Mouse (Mus musculus) mouse trophoblast stem cell (cell line): ENCODE measurements at regions not wholly inside any gene's neighbourhood (a gene's known extent, or its start where the extent isn't known, plus 50 kb on each side); places are given as distances from the start of the nearest gene placed in this dataset.

ENCODE experiments used
- in situ Hi-C, 2 experiments: fragments of 300-500 bp; cut with MseI, MboI; formaldehyde crosslinking; loops; 2 replicates in 1 of 2; 3 replicates in 1 of 2; pipeline ENCODE4 v1.15.1; 2025

DNA sequence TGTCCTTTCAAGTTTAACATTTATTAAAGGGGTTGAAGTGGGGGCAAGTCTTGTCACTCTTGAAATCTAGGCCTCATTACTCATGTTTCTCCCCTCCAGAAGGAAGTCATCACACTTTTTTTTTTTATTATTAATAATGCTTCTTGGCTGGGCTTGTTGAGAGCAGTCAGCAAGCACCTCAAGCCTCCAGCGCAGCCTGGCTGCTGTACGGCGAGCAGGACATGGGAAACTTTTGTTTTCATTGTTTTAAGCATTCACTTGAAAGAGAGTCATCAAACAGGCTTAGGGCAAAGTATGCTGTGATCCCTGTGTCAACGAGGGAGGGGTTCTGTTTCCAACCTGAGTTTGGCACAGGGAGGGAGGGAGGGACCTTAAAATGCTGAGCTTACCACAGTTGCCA lies 178.7 kb downstream of the Gm12728 start:
- in situ Hi-C loops: no loop called here

DNA sequence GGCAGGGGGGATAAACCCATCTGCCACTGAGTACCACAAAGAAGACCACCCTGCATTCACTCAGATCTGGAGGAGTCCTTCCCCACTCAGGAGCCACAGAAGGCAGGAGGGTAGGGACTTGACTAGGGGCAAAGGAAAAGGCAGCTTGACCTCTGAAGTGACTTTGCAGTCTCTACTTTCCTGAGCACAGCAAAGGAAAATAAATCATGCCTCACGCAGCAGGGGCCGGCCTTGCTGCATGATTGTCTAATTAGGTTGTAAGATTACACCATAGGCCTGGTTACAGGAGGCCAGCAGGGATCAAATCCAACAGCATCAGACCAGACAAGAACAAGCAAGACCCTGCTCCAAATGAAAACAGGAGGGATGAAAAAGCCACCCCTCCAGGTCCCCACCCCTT lies 180.0 kb downstream of the Gm12728 start:
- in situ Hi-C loops: no loop called here

DNA sequence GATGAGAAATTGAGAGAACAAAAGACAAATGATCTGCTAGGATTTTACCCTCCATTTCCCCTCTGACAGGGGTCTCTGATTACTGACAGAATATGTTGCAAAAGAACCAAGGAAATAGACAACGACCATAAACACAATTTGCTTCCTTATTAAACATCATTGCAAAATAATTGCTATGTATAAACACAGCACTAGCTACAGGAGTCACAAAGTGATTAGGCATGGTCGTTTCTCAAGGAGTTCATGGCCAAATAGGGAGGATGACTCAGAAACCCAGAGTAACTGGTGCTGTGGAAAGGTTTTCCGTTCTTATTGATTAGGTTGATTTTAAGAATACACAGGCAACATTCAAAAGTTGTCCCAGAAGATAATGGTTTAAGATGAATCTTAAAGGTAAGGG lies 180.4 kb downstream of the Gm12728 start:
- in situ Hi-C loops: no loop called here

DNA sequence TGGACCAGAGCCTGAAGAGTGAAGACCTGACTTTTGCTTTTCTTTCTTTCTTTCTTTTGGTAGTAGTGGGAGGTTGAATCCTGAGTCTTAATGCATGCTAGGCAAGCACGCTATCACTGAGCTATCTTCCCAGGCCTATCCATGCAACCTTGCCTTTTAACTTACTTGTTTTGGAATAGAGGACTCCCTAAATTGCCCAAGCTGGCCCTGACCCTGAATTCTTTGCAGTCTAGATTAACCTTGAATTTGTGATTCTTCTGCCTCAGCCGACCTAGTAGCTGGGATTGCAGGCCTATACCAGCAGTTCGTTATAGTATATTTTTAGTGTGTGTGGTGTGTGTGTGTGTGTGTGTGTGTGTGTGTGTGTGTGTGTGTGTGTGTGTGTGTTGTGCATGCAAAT lies 183.1 kb downstream of the Gm12728 start:
- in situ Hi-C loops: no loop called here

DNA sequence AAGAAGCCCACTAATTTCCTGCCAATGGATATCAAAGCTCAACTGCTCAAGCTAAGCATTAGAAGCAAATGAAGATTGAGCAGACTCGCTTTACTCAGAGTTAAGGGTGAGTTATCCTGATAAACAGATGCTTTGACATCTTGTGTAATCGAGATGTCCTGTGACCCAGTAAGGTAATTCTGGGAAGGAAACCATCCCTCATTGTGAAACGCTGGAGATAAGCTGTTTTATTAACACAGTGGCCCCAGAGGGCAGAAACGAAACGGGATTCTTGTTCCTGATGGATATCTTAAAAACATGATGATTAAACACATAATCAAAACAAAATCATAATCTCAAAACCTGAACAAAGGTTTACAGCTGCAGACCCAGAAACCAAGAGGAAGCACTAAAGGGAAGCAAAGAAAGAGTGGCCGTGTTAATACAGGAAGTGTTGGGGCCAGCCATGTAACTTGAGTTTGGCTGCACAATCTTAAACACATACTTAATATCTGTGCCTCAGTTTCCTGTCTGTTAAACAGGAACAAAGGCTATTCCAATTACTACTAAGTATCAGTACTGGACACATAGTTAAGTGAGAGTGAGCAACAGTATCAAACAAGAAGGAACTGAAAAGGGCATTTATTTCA lies 184.2 kb downstream of the Gm12728 start:
- in situ Hi-C loops: no loop called here

DNA sequence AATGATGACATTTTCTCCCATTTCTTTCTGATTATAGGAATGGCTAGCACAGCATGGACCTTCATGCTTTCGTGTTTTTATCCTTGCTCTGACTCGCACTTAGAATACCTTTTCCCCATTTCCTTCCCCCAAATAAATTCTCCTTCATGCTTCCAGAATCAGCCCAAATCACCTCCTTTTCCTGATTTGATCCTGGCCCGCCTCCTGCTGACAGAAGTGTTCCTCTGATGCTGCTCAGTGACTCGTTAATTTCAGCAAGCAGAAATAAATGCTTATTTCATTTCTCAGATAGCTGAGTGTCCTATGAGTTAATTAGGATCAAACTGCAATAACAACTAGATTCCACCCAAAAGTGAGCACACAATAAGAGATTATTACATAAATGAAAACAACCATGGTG lies 185.3 kb downstream of the Gm12728 start:
- in situ Hi-C loops: no loop called here

DNA sequence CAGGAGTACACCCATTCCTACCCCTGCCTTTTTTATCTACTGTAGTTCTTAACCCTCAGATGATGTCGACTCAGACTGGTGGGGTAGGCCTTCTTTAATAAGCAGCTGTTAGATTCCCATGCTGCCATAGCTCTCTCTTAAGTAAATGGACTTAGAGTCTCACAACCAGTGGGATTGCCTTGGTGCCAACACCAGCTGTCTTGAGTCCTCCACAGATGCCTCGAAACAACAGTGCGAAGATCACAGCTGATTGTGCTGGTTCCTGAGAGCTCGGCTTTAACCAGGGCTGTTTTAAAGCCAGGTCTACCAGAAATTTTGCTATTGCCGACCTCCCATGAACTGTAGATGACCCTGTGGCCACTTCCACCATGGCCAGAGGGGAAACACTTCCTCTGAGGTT lies 189.4 kb downstream of the Gm12728 start:
- in situ Hi-C loops: no loop called here

DNA sequence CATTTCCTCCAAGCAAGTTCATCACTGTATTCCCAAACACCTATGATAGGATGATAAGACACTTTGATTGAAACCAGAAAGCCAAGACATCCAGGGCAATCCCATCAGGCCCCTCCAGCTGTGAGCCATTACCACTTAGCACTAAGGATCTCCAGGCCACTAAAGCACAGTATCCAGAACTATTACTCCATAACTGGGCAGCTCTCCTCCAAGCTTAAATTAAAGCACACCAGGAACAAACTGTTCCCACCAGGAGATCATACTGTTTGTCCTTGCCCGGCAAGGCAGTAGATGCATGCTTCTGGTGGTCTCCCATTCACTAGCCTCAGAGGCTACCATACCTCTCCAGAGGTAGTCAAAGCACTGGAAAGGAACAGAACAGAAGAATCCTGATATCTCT lies 193.3 kb downstream of the Gm12728 start:
- in situ Hi-C loops: no loop called here

DNA sequence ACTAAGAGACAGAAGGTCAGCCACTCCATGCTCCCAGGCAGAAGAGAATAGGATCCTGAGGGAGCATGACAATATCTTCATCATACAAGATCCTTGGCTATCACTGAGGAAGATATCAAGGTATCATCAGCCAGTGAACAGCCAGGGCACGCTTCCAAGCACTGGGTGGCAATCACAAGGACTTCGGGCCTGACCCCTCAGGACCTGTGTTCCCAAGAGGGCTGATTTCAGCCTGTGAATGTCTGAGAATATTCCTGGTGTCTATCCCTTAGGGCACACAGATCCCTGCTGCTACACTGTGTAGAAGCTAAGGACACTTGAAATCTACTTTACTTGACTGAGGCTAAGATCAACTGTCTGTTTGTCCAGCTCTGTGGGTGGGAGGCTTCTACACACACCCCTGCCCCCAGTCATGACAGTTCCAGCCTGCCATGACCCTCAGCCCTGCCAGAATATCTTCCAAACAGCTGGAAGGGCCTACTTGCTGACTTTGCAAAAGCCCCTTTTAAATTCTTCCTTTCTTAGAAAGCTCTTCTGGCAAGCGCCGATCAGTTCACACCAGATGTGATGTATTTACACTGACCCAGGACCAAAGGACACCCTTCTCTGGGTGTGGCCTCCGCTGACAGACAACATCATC lies 198.4 kb downstream of the Gm12728 start:
- in situ Hi-C loops: no loop called here

DNA sequence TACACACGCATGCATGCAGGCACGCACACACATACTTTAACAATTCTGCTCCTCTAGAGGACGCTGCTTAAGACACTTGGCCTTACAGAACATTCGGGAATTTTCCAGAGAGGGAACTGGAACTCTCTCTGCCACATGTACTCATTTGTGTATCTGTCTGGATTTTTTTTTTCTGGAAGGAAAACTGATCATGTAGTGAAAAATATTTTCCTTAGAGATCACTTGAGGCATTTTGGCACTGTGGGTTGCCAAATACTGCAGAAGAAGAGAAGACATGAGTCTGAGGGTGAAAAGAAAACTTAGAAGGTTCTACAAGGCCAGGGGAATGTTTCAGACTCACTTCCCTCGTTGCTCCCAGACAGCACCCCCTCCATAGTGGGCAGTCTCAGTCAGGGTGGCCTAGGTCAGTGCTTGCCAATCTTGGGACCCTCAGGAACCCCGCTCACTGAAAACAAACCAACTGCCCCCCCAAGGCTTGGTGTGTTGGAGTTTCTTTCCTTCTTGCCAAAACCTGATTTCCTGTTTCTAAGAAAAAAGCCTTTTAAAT lies 203.0 kb downstream of the Gm12728 start:
- in situ Hi-C loops: no loop called here

DNA sequence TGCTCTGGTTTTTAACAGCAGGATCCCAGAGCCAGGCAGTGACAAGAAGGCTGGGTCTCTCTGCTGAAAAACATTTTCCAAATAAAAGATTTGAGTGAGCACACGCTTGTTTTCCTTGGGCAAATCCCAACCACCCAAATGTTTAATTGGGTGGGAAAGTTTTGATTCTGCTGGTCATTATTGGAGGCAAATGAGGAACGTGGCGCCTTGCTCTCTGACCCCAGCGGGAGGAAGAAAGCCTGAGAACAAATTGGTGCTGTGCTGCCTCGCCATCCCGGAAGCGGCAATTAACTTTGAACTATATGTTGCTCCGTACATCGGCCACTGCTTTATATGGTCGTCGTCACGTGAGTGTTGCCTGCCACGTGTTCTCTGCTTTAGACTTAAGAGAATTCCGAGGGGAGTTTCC lies 204.7 kb downstream of the Gm12728 start:
- in situ Hi-C loops: no loop called here

DNA sequence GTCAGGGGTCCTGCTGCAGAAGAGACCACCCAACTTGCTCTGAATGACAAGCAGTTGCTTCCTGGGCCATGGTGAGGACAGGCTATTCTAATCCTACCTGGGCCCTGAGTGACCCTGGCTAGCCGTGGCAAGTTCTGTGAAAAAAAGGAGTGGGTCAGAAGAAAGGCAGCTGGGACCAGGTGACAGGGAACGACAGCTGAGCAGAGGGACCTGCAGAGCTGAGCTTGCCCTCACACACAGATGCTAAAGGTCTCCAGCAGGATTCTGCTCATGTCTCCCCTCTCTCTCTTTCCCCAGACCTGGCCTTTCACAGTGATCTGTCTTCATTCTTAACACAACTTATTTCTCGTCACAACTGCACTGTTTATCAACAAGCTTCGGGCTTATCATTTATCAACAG lies 206.4 kb downstream of the Gm12728 start:
- in situ Hi-C loops: no loop called here

DNA sequence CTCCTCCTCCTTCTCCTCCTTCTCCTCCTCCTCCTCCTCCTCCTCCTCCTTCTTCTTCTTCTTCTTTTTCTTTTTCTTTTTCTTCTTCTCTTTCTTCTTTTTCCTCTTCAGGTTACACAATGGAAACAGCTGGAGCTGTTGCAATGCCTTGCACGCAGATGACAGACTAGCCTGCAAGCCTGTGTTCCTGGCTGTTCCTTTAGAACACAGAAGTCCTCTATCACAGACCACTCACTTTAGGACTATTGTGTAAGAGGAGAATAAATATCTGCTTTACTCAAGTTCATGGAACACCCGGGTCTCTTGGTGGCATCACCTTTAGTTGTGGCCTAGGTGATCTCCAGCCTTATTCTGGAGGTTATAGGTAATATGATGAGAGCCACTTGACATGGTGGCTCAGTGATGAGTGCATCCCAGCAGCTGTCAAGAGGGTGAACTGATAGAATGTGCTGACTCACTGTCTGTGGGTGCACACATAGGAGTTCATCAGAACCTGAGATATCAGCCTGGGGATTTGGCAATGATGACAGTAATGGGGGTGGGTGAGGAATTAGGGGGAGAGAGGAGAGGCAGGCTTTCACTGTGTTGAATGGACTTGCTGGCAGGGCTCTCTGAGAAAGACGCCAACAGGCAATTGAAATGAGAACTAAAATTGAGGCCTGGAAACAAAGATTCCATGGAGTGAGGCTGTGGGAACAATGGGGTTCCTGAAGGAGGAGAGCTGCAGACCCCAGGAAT lies 207.4 kb downstream of the Gm12728 start:
- in situ Hi-C loops: no loop called here

DNA sequence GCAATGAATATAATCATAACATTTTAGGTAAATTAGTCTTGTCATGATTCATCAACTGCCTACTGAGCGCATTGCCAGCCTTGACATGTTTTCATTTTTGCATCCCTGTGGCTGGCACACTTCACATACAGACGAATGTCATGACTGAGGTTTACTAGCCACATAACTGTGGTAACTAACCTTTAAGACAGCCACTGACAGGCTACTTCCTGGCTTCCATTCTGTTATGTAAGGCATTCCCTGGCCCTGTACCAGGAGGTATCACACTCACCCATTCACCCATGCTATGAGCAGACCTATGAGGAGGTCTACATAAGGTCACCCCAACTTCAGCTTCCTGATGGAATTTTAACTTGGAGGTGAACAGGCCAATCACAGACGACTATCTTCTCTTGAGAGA lies 212.8 kb downstream of the Gm12728 start:
- in situ Hi-C loops: no loop called here

DNA sequence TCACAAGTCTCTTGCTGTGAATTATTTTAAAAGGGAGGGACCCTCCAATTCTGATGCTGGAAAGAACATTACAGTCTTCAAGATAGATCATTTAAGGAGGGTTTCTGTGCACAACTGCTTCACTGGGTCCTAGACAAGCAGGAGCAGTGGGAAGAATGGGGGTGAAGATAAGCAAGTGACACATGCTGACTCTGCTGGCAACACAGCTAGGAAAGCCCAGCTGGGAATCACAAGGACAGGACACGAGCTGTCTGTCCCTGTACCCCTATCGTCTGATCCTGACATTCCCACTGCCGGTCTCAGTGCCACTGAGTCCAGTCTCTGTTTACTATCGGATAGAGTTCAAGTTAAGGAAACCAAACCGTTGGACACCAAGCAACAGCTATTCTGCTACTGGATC lies 216.3 kb downstream of the Gm12728 start:
- in situ Hi-C loops: no loop called here

DNA sequence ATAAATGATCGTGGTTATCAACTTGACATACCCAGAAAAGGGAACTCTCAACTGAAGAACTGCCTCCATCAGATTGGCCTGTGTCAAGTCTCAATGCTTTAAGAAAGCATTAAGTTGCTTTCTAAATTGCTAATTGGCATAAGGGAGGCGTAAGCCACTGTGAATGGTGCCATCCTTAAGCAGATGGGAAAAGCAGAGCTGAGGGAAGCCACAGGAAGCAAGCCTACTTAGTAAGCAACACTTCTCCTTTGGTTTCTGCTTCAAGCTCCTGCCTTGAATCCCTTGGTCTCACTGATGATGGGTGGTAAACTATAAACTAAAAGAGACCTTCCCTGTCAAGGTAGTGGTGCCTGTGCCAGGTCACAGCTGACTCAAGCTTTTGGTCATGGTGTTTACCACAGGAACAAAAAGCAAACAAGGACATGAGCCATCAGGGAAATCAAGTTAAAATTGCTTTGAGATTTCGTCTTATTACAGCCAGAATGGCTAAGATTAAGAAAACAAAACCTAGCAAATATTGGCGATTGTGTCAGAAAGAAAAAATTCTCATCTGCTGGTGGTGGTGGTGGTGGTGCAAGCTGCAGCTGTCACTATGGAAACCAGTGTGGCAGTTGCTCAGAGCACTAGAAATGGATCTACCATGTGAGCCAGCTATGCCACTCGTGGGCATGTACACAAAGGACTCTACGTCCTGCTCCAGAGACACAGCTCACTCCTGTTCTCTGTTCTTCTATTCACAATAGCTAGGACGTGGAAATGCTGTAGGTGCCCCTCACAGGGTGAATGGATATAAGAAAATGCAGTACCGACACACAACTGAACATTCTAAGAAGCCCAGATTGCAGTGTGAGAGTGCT lies 217.9 kb downstream of the Gm12728 start:
- in situ Hi-C loops: no loop called here

DNA sequence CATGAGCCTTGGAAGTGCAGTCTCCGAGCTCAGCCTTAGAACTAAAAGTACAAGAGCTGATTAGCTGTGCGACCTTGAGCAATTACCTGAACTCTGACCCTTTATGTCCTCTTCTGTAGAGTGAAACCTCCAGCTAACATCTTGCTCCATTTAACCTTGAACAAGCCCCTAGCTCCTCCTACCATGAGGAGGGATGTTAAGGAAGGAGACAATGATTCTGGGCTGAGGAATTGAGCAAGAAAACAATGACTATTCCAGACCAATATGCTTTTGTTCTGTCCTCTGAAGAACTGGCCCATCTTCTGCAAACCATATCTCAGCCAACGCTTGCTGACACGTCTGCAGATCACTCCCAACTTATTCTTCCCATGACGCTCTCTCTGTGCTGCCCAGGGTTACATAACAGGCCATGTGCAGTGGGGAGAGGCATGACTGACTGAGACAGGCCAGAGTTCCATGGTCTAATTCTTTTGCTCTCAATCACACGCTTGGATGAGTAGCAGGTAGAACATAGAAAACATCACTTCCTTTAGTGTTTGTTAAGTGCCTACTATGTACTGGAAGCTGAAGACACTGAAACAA lies 227.5 kb downstream of the Gm12728 start:
- in situ Hi-C loops: no loop called here

DNA sequence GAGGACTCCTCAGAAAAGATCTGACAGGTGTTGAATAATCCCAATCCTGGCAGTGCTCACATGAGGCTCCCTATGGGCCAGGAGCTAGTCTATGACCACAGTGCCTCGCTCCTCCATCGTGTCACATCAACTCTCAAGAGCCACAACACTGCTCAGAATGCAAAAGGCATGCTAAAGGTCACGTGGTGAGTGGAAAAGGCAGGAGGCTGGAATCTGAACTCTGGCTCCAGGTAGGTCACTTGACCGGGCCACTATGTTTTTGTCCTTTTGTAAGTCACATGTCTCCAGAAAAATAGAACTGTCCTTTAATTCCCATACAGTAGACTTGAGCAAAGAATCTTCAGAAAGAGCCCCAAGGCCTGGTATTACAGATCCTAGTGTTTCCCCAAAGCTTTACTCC lies 229.3 kb downstream of the Gm12728 start:
- in situ Hi-C loops: no loop called here

DNA sequence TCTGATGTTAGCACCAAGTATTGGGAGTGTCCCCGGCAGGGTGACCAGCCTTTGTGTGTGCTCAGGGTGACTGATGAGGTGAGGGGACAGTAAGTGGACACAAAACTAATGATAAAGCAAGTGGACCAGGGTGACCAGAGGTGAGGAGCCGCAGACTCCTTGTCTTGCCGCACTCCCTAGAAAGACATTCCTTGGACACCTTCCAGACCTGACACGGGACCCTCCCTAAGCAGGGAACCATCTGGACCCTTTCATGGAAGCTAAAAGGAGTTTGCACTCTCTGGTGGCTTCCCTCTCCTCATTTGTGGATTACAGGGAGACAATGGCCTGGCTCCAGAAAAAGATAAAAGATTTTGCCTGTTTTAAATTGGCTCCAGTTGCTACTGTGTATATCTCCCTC lies 230.7 kb downstream of the Gm12728 start:
- in situ Hi-C loops: no loop called here

DNA sequence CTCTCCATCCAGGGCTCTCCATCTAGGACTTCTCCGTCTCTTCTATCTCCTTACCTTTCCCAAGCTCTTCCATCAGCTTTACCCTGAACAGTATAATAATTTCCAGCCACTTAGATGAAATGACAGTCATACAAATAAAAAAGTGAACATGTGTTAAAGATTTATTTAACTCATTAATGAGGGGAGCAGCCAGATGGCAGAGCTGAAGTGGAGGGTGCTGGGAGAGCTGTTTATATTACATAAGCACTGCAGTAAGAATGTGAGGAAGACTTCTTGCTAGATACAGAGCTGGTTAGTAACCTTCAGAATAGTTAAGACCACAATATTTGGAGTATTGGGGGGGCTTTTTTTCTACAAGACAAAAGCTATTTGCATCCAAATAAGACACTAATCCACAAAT lies 234.9 kb downstream of the Gm12728 start:
- in situ Hi-C loops: no loop called here

DNA sequence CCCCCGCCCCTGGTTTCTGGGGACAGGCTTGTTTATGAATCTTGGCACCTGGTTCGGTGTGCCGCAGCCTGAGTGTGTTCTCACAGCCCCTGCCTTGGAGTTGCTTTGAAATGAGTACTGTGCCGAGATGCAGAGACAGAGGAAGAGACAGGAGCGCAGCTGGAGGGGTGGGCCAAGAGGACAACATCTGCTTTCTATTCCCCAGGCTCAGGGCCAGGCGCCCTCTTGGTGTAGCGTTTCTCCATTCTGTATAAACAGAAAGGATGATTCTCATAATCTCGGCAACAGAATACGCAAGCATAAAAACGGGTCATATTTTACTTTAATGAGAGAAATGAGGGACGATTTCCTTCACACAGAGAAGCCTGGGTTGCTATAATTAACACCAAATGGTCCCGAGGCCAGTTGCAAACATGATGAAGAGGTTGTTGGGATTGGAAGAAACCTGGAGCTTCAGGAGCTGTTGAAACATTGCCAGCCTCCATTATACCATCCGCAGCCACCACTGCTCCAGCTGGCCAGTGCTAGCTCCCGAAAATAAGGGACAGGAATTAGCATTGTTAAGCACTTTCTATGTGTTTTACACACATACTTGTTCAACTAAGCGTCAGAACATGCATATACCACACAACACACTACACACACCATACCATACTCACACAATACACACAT lies 236.4 kb downstream of the Gm12728 start:
- in situ Hi-C loops: no loop called here
